Mouse (Mus musculus) adrenal gland, adult 2 months (tissue): ENCODE measurements around the gene Pcgf2. TPM values are rescaled to one million over a fixed set of nuclear protein-coding genes. Genes with fewer than 3 reads are reported as not detected.
A peak's percentile ranks its signal among the peaks of the same experiment; 100 is the strongest.
"Not testable (repeated sequence)": the region's sequence is repeated elsewhere in the genome, so short reads cannot be mapped to it uniquely, and the experiment has no call there.

Experiments used
- DNase-seq: peaks from one replicate; pipeline ENCODE4 v3.0.0; 2021
- polyA plus RNA-seq: library from polyadenylated mRNA; depleted of rRNA; stranded (reverse); fragments of >200 nt; gene quantifications from 2 replicates; pipeline ENCODE4 v1.2.3, GENCODE M21; 2012
- total RNA-seq, 2 experiments: library from RNA; stranded (reverse); gene quantifications; 2 replicates each; pipeline ENCODE4 v1.2.3; 2021

The Pcgf2 gene
- total and polyA plus RNA-seq, 3 experiments, result 19.8 to 89.5 (median 26.1) TPM

DNA sequence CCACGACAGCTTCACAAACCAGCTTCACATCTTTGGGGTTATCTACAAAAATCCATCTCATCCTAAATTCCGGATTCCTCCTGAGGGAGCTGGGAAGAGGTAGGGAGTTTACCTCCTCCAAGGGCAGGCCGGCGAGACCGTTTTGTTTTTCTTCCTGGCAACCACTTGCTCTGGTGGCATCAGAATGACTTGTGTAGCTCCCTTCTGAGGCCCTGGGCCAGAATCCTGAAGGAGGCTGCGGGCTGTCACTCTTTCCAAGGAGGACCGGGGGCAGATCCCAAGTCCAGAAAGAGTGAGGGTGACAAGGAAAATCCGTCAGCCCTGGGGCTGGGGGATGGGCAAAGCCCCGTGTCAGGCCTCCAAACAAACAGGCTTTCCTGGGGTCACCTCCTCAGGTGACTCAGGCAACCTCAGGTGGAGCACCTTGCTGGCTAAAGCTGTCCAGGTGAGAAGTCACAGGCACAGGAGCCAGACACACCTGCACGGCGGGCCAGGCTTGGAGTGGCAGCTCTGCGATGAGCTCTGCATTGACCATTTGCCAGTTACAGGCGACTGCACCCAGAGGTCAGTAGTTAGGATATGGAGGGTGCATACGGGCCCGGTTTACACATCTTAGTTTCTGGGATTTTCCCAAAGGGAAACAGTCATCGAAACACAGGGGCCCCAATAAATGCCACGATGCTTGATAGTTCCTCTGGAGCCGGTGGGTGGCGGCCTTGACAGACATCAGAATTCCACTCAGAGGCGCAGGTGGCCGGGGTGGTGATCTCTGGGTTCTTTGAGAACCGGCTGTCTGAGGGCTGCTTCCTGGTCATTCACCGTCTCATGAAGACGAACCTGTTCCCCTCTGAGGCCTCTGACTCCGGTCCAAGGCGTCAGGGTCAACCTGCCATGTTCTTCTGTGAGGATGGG lies 17.3 kb upstream of the Pcgf2 start:
- DNase-seq, result no peak

DNA sequence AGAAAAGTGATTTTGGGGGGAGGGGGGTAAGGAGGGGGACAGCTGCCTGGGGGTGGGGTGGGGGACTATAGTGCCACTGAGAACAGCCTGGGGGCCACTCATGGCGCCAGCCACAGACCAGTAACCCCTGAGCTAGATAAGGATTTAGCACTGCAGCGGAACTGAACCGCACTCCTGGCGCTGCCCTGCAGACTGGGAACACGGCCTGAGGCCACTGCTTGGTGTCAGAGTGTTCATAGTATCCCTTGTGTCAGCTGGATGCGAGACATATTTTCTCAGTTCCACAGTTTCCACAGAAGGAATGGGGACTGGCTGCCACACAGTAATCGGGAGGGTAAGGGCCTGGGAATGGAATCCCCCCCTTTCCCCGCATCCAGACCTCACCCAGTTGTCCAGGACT lies 15.7 kb upstream of the Pcgf2 start:
- no peak for DNase-seq

DNA sequence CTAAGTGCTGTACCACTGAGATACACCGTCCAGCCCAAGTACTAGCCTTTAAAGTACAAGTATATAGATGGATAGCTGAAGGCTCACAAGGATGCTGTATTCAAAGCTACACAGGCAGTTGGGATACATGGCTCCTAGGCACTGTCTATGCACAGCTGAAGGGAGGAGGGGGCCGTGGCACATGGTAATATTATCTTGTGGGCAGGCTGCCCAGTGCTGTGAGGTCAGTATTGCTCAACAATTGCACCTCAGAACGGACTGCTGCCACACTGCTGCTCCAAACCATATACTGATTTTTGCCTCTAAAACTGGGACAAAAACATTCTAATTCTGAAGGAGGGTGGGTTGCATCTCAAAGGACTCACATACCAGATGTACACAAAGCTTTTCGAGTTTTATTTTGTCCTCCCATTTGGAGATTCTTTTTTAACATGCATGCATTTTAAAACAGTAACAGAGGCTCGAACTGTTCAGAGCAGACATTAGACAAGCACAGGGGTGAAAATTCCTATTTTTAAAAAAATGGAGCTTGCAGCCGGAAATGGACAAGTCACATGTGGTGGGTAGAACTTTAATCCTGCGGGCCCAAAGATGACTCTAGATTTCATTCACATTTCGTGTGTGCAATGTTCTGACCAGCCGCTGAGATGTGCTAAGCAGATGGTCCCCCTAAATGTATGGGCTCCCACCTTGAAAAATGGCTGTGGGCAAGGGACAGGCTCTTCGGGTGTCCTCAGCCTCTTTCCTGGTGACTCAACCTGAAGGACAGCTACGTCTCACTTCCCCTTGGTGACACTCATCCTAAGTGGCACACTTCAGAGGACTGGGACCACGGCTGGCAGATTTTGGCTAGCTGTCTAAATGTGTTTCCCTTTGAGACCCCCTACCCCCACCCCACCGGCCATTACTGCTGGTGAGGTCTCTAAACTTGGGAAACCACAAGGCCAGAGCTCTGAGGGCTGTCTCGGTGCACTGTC lies 14.8 kb upstream of the Pcgf2 start:
- DNase-seq, result peak; percentile 87

DNA sequence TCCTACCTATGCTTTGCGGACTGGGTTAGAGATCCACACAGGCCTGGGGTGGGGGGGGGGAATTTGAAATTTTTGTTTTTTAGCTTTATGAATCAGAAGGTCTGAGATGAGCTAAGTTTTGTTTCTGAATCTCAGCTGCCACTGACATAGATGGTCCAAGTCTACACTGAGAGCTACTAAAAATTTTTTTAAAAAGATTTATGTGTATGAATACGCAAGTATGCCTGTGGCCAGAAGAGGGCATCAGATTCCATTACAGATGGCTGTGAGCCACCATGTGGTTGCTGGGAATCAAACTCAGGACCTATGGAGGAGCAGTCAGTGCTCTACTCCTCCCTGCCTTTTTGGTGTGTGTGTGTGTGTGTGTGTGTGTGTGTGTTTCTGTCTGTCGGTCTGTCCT lies 14.1 kb upstream of the Pcgf2 start:
- DNase-seq, result no peak

DNA sequence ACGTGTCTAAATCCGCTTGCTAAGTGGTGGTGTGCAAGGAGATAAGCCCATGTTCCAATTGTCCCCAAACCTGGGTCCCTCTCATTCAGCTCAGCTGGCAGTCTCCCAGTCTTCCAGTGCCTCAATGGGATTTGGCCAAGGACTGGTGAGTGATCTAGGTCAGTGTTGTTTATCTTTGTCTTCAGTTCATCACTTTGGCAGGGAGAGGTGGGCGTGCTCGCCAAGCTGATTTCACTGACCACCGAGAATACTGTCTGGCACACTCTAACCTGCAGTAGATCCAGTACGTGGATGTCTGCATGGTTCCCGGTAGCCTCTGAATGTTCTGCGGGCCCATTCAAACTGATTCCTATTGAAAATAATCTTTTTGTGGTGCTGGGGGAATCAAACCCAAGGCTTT lies 13.6 kb upstream of the Pcgf2 start:
- DNase-seq, result peak; percentile 86

DNA sequence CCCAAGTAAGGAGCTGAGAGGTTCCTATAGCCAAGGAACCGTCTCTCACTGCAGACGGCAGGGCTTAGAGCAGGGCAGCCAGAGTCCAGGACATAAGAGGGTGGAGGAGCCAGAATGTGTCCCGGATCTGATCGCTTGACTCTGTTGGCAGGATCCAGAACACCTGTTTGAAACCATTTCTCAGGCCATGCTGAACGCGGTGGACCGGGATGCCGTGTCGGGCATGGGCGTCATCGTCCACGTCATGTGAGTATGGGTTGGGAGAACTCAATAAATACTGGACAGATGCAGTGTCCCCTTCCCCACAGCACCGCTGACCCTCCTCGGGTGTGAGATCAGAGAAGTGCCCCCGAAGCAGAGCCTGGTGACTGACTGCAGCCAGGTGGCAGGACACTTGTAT lies 12.0 kb upstream of the Pcgf2 start:
- DNase-seq, result no peak

DNA sequence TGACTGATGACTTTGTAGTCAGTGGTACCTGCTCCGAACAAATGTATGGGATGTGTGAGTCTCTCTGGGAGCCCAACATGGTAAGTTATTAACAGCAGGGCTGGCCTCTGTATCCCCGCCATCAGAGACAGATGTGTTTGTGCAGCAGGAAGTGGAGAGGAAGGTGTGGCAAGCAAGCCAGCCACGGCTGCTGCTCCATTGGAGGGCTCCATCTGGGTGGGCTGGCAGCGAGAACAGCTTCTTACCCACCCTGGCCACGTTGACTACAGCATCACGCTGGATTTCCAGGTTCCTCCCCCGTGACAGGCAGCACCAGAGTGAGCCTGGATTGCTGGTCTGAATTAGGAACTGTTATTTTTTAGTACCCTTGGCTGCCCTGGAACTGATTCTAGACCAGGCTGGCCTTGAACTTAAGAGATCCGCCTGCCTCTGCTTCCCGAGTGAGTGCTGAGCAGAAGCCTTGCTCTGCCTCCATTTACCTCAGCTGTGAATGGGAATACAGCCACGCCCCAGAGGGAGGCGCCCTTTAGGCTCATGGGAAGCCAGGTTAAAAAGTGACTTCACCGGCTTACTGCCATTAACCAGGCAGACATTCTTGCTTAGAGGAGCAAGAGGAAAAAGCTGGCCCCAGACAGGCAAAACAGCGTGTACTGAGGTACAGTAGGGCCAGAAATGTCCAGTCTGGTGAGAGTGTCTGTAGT lies 11.1 kb upstream of the Pcgf2 start:
- DNase-seq, result no peak

DNA sequence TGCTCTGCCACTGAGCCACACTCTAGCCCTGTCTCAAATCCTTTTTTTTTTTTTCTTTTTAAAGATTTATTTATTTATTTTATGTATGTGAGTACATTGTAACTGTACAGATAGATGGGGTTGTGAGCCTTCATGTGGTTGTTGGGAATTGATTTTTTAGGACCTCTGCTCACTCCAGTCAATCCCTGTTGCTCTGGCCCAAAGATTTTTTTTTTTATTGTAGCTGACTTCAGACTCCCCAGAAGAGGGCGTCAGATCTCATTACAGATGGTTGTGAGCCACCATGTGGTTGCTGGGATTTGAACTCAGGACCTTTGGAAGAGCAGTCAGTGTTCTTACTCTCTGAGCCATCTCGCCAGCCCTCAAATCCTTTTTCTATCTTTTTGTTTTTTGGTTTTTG lies 9.8 kb upstream of the Pcgf2 start:
- not testable (repeated sequence) for DNase-seq

DNA sequence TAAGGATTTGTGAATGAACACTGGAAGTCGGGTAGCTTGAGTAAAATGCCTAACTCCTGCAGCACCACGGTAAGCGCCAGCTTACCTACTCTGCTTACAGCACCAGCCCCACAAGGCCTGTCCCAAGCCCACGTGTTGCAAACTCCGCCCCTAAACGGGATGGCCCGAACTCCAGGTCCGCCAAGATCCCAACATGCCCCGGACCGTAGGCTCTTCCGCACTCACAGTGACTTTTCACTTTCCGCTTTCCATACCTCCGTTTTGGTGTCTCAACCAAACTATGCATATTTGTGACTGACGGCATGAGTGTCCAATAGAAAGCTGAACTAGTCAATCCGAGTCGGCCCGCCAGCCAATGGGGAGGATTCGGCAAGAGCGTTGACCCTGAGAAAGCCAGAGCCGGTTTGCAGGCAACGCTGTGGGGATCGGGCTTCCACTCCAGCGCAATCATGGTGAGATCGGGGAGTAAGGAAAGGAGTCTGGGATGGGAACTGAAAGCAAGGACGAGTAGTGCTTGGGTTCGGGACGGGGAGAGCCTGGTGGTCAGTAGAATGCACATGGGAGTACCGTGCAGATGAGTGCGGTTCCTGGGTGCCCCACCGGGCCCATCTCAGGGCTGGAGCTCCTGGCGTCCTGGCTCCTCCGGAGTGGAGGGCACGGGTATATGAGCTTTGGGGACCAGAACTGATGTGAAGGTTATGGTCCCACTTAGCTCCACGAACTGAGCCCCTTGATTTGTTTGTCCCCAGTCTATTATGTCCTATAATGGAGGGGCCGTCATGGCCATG lies 2.9 kb upstream of the Pcgf2 start, which contains the start of gene Psmb3:
Gene Psmb3 (plus strand): TSS at position 361 of the 788 bp plus-strand sequence.
- peak; percentile 99 for DNase-seq

DNA sequence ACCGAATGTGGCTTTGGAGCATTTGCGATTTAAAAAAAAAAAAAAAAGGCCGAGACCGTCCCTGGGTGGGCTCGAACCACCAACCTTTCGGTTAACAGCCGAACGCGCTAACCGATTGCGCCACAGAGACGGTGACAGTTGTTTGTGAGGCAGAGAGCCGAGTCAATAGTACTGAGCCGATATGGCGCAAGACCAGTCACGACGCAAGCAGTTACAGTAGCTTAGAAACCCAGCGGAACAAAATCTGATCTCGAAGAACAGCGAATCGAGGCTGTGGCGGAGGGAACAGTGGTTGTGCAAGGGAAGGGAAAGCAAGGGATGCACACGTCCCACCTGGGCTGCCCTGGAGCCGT lies 2.1 kb upstream of the Pcgf2 start:
- DNase-seq, result peak; percentile 90

DNA sequence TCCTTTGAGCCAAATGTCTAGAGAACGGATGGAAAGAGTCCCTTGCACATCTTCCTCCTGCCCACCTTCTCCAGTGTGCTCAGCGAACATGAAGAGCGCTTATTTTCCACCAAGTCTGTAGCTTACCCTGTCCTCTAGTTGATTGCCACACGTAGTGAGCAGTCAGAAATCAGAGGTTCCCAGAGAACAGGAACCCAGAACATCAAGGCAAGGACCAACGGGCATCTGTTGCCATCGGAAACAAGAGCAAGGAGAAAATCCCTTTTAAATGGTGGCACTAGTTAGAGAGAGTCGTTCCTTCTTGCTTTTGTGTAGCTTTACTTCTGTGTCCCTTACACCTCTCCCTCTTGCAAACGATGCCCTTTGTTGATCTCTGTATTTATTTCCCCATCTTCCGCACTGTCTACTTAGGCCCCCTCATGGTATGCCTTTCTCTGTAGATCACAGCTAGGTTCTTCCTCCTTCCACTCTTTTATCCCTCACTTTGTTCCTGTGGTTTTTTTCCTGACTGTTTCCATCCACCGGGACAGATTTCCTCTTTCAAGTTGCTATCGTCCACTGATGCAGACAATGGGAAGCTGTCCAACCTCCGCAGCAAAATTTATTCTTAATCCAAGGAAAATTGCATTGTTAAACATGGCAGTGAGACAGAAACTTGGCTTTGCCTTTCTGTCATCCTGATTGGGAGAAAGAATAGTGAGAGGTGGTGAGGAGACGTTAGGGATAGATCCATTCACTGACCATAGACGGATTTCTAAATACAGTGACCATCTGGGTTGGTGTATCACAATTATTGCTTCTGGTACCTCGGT lies 1.5 kb upstream of the Pcgf2 start:
- no peak for DNase-seq

DNA sequence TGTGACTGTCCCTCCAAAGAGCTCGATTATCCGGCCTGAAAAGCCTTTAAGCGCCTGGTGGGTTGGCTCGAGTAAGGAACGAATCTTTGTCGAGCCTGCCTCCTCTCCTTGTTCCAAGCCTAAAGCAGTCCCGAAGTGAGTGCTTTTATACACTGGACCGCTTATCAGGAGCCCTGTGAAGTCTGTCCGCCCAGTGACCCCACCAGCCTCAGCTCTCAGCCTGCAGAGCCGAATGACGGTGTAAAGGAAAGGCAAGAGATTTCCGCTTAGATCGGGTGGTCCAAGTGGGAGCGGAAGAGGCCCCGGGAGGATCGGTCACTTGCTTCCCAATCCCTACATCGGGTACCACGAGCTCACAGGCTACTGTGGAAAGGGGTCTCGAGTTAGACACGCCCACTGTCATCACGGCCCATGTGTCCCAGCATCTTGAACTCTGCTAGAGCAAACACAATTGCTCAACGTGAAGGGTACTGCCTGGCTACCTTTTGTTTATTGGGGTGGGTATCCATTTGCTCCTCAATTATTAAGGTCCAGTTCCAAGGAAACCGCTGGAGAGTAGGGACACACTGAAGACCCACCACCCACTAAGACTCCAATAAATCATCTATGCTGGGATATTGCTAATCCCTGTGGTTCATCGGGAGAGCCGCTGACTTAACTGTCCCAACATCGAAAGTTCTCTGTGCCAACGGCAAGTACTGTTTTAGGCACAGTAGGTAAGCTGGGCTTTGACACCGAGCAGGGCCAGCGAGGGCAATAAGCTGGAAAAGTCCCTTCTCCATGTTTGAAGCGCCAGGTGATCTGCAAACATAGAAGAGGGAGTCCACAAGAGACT lies 666 bp upstream of the Pcgf2 start:
- DNase-seq, result no peak

DNA sequence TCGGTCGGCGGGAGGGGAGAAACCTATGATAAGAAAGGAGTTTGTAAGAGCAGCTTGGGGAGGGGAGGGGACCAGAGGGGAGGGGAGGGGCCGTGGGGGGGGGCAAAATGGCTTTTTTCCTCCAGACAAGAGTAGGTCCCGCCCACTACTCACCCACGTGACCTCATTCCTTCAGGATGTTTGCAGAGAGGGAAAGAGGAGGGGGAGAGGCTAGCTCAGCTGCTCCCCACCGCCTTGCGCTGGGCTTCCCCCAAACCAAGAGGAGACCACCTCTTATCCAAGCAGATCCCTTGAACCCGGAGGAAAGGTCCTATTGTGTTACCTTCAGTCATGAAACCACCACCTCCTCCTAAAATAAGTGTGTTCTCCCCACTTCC lies 683 bp downstream of the Pcgf2 start:
- peak; percentile 88 for DNase-seq

DNA sequence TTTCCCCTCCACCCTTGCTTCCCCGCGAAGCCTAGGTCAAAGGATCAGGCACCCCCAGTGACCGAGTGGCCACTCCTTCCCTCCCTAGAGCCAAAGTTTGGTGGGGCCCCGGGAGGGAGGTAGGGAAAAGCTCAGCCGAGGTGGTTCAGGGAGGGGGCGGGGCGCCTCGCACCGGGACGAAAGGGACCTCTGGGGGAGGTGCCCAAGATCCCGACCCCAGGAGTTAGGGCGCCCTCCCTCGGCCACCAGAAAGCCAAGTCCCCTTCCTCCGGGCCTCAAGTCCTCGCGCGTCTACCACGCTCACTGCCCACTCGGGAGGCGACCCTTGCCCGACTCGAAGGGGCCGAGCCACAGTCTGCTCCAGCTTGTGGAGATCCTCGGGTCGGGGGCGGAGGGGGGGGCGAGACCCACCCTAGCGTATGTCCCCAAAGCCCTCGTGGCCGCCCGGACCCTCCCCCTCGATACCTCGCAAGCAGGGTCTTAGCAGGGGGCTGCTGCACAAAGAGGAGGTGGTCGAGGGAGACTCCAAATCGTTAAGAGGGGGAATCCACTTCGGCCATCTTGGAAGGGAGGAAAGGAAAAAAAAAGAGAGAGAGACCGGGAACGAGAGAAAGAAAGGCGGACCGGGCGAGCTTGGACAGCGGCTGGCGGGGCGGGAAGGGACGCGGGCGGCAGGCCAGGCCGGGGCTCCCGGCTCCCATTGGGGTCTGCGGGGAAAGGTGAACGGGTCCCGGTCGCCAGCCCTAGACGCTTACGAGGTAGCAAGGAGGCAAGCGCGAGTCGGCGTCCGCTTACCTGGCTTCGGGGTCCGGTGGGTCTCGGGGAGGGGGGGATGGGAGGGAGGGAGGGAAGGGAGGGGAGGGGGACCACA lies 1.3 kb downstream of the Pcgf2 start:
- peak; percentile 86 for DNase-seq

DNA sequence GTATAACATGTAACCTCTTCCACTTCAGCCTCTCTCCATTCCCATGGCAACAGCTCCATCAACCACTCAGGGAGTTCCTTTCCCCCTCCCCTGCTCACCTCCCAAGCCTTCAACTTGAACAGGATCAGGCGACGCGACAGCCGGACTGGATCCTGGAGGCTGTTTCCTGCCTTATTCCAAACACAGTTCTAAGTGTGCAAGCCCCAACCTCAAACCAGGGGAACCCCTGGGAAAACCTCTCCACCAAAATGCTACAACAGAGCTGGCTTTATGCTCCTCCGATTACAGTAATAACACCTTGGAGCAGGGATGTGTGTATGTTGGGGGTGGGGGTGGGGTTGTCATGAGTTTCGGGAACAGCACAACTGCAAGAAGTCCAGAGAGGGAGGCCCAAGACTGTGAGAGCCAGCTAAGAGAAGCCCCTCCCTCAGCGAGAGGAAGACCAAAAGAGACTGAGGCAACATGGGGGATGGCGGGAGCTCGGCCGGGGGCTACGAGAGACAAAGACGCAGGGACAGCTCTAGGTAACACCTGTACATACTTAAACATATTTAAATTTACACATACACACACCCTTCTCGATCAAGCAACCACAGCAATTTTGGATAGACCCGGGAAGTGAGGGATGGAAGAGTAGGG lies 2.3 kb downstream of the Pcgf2 start:
- DNase-seq, result no peak

DNA sequence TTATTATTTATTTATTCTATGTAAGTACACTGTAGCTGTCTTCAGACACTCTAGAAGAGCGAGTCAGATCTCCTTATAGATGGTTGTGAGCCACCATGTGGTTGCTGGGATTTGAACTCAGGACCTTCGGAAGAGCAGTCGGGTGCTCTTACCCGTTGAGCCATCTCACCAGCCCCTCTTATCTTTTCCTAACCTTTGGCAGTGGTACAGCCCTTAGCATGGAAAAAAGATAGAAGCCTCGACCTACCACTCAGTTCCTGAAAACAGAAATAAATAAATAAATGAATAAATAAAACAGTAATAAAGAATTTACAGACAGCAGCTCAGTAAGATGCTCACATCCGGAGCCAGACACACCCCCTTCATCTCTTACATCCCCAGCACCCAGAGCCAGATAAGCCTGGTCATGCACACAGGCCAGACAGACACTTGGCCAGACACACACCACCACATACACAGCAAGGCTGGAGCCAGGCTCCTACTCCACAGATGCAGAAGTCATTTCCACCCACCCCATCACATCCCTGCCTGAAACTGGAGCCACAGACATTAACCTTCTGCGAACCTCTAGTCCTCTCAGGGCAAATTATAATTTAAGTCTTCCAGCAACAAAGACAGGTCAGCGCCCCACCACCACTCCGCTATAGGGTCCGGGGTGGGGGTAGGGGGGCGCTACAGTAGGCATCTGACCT lies 3.0 kb downstream of the Pcgf2 start:
- DNase-seq, result no peak

DNA sequence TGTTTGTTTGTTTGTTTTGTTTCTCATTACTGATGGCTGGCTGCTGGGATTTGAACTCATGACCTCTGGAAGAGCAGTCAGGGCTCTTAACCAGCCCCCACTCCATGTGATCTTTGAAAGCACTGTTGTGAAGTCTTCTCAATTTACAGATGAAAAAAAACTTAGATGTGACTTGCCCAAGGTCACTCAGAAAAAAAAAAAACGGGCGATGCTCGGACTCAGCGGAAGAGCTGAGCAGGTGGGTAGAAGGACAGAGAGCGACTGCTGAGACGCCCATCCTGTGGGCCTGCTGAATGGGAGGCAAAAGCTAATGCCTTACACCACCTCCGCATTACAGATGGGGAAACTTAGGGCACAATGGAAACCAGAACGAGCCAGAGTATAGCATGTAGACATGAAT lies 3.6 kb downstream of the Pcgf2 start:
- no peak for DNase-seq
